Mouse (Mus musculus): Measurements from ENCODE around the gene Gm49358. TPM values are rescaled to one million over a fixed set of nuclear protein-coding genes. Genes with fewer than 3 reads are reported as not detected.

The Gm49358 gene
- polyA plus RNA-seq, 1 experiment: 2.1 TPM

DNA sequence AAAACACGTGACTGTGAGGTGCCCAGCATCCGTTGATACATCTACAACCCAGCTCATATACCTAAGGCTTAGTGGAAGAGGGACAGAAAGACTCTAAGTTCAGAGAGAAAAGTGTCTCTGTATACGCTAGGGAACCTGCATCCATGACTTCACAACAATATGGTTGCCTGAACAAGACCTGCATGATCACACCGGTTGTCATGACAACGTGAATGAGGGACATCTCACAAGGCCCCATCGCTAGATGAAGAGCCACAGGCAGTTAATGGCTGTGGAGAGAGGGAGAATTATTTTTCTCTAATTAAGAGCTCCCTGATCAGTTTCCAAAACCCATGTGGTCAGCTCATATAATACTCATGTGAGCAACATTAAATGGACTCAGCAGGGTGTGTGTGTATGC lies 88.4 kb downstream of the Gm49358 start:
- no peaks in the 10 kb centered on the region for H3K4me1 ChIP-seq (ENCODE audit: control insufficient read depth, insufficient read depth, low read length)
- no peak overlapping the region for H3K27ac ChIP-seq (ENCODE audit: insufficient read depth, low read length)
- no peak overlapping the region for H3K4me3 ChIP-seq (ENCODE audit: insufficient read depth, low read length)
- no peak for TF ChIP-seq POLR2A (IDR thresholded peaks at IDR 0.05; ENCODE audit: low read depth, low read length)

DNA sequence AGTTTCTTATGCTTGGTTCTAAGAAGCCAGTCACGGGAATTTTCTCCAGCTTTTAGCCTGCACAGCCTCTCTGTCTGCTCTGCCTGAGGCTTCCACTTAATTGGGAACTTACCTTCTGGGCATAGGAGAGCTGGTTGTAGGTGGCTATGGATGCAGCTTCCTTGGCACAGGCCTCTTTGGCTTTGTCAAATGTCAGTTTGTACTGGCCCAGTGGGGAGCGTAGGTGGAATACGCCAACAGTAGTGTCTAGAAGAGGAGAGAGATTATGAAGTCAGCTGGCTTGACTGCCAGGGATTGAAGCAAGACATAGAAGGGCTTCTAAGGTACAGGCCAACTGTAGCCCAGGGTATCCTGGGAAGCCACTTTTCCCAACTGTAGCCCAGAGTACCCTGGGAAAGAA lies 89.7 kb downstream of the Gm49358 start:
- TF ChIP-seq CTCF (IDR thresholded peaks at IDR 0.05; ENCODE audit: borderline replicate concordance, insufficient read depth, low read length) (no peak), POLR2A (IDR thresholded peaks at IDR 0.05; ENCODE audit: low read depth, low read length) (no peak)
- Histone ChIP-seq H3K4me3 (ENCODE audit: insufficient read depth, low read length) (no peak overlapping the region), H3K4me1 (ENCODE audit: control insufficient read depth, insufficient read depth, low read length) (no peaks in the 10 kb centered on the region), H3K27ac (ENCODE audit: insufficient read depth, low read length) (no peak overlapping the region)

GRCm38 (mm10) chr10:86860396-86860795 lies 96.6 kb downstream of the Gm49358 start:
- H3K27ac ChIP-seq (ENCODE audit: insufficient read depth, low read length): no peak overlapping the region
- no peaks in the 10 kb centered on the region for H3K4me1 ChIP-seq (ENCODE audit: control insufficient read depth, insufficient read depth, low read length)
- H3K4me3 ChIP-seq (ENCODE audit: insufficient read depth, low read length): no peak overlapping the region
- TF ChIP-seq CTCF (IDR thresholded peaks at IDR 0.05; ENCODE audit: borderline replicate concordance, insufficient read depth, low read length) (no peak), POLR2A (IDR thresholded peaks at IDR 0.05; ENCODE audit: low read depth, low read length) (no peak)

DNA sequence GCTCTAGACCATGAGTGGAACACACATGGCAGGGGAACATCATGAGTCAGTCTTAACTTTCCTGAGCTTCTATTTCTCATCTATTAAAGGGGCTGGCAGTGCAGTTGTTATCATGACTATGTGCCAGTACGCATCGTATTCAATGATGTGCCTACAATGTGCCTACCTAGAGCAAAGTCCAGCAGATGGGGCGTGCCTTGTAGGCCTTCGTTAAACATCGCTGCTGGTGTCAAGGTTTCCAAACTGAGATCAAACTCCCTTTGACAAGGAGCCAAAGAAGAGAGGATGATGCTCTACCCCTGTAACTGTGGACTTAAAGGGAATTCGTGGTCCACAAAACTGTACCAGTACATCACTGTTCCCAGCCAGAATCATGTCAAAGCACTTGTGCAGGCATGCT lies 98.7 kb downstream of the Gm49358 start:
- no peak for TF ChIP-seq POLR2A (IDR thresholded peaks at IDR 0.05; ENCODE audit: low read depth, low read length)
- TF ChIP-seq CTCF (IDR thresholded peaks at IDR 0.05; ENCODE audit: borderline replicate concordance, insufficient read depth, low read length): no peak
- Histone ChIP-seq H3K27ac (ENCODE audit: insufficient read depth, low read length) (no peak overlapping the region), H3K4me3 (ENCODE audit: insufficient read depth, low read length) (no peak overlapping the region), H3K4me1 (ENCODE audit: control insufficient read depth, insufficient read depth, low read length) (no peaks in the 10 kb centered on the region)

DNA sequence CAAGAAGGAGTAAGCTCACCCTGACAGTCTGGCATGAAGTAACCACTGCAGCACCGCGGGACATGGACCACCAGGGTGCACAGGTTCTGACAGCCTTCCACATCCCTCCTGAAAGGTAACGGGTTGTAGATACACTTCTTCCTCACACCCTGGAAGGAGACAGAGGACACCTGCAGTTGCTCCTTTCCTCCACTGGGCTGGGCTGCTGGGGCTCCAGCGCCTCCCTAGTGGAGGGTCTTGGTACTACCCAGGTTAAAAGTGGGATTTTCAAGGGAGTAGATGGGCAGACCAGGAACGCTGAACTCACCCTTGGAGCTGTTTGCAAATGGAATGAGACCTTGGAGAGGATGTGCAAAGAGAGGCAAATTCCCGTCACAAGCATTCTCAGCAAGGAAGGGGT lies 99.7 kb downstream of the Gm49358 start:
- TF ChIP-seq POLR2A (IDR thresholded peaks at IDR 0.05; ENCODE audit: low read depth, low read length): no peak
- no peak for TF ChIP-seq CTCF (IDR thresholded peaks at IDR 0.05; ENCODE audit: borderline replicate concordance, insufficient read depth, low read length)
- Histone ChIP-seq H3K4me1 (ENCODE audit: control insufficient read depth, insufficient read depth, low read length) (no peaks in the 10 kb centered on the region), H3K27ac (ENCODE audit: insufficient read depth, low read length) (no peak overlapping the region), H3K4me3 (ENCODE audit: insufficient read depth, low read length) (no peak overlapping the region)

DNA sequence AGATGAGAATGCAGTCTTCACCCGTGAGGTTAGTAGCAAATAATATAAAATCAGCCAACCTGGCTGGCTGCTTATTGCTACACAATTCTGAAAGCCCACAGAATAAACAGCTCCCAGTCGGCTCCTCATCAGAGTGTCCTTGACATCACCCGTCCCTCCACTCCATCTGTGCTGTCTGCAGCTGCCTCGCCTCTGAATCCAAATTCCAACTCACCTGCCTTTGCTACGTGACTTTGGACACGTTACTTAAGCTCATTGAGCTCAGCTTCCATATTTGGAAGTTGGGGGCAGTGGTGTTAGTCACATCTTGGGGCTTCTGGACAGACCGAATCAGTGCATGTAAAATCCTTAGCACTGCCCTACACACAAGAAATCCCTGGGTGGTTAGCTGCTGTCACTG lies 108.3 kb downstream of the Gm49358 start:
- H3K4me1 ChIP-seq (ENCODE audit: control insufficient read depth, insufficient read depth, low read length): no peaks in the 10 kb centered on the region
- no peak overlapping the region for H3K27ac ChIP-seq (ENCODE audit: insufficient read depth, low read length)
- no peak overlapping the region for H3K4me3 ChIP-seq (ENCODE audit: insufficient read depth, low read length)
- TF ChIP-seq POLR2A (IDR thresholded peaks at IDR 0.05; ENCODE audit: low read depth, low read length) (no peak), CTCF (IDR thresholded peaks at IDR 0.05; ENCODE audit: borderline replicate concordance, insufficient read depth, low read length) (no peak)

DNA sequence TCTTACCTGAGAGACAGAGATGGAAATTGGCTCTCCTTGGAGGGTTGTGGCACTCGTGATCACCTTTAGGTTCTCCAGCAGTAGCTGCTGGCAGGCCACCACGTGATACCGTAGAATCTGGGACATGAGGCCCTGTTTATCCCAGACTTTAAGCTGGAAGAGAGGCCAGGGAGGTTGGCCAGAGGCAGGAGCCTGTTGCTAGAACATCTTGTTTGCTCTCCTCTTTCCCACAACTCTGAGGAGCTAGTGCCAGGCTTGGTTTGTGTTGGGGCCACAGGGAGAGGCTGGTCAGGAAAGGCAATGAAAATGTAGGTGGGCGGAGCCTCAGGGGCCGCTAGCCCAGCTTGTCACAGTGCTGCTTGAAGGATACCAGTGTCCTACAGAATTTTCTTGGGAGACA lies 108.8 kb downstream of the Gm49358 start:
- no peaks in the 10 kb centered on the region for H3K4me1 ChIP-seq (ENCODE audit: control insufficient read depth, insufficient read depth, low read length)
- H3K27ac ChIP-seq (ENCODE audit: insufficient read depth, low read length): no peak overlapping the region
- H3K4me3 ChIP-seq (ENCODE audit: insufficient read depth, low read length): no peak overlapping the region
- TF ChIP-seq CTCF (IDR thresholded peaks at IDR 0.05; ENCODE audit: borderline replicate concordance, insufficient read depth, low read length): no peak
- TF ChIP-seq POLR2A (IDR thresholded peaks at IDR 0.05; ENCODE audit: low read depth, low read length): no peak

DNA sequence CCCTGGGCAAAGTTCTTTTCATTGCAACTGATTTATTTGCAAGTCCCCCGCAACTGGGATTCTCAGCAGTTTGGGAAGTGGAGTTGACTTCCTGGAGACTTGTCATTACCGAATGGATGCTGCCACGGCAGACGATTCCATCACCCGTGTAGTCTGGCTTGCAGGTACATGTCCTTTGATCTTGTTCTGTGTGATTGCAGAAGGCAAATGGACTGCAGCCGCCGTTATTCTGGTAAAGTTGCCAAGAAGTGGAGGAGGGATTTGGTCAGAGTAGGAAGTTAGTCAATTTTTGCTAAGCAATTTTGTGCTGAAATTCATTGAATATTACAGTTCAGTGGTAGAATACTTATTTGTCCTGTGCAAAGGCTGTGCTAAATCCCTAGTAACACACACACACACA lies 114.9 kb downstream of the Gm49358 start:
- Histone ChIP-seq H3K27ac (ENCODE audit: insufficient read depth, low read length) (no peak overlapping the region), H3K4me3 (ENCODE audit: insufficient read depth, low read length) (no peak overlapping the region), H3K4me1 (ENCODE audit: control insufficient read depth, insufficient read depth, low read length) (no peaks in the 10 kb centered on the region)
- TF ChIP-seq POLR2A (IDR thresholded peaks at IDR 0.05; ENCODE audit: low read depth, low read length): no peak
- no peak for TF ChIP-seq CTCF (IDR thresholded peaks at IDR 0.05; ENCODE audit: borderline replicate concordance, insufficient read depth, low read length)

GRCm38 (mm10) chr10:86880071-86880806 lies 116.5 kb downstream of the Gm49358 start:
- Histone ChIP-seq H3K4me1 (ENCODE audit: control insufficient read depth, insufficient read depth, low read length) (no peaks in the 10 kb centered on the region), H3K4me3 (ENCODE audit: insufficient read depth, low read length) (no peak overlapping the region), H3K27ac (ENCODE audit: insufficient read depth, low read length) (no peak overlapping the region)
- TF ChIP-seq POLR2A (IDR thresholded peaks at IDR 0.05; ENCODE audit: low read depth, low read length) (no peak), CTCF (IDR thresholded peaks at IDR 0.05; ENCODE audit: borderline replicate concordance, insufficient read depth, low read length) (no peak)

DNA sequence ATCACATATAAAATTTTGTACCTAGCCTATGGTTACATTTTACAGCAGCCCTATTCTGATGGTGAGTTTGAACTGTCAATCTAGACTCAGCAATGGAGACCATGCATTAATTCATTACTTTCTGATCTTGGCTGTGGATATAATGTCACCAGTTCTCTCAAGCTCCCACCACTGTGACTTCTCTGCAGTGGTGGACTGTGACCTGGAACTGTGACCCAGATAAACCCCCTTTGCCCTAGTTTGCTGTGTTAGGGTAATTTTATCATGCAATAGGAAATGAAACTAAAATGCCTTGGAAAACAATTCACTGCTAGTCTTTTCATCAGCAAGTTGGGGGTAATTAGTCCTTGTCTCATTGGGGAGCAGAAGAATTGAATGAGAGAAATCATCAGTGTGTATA lies 117.7 kb downstream of the Gm49358 start:
- no peak overlapping the region for H3K27ac ChIP-seq (ENCODE audit: insufficient read depth, low read length)
- H3K4me1 ChIP-seq (ENCODE audit: control insufficient read depth, insufficient read depth, low read length): no peaks in the 10 kb centered on the region
- no peak overlapping the region for H3K4me3 ChIP-seq (ENCODE audit: insufficient read depth, low read length)
- TF ChIP-seq POLR2A (IDR thresholded peaks at IDR 0.05; ENCODE audit: low read depth, low read length) (no peak), CTCF (IDR thresholded peaks at IDR 0.05; ENCODE audit: borderline replicate concordance, insufficient read depth, low read length) (no peak)

Other genes with a start within 250 kb of the Gm49358 start
- 1,488 and 1,495 TPM in 2 replicates for gene Hsp90b1, start 58.5 kb upstream of the Gm49358 start, polyA plus RNA-seq (2011; ENCODE audit: insufficient read length, low read depth, missing spikeins)
- gene Ttc41, start 58.2 kb upstream of the Gm49358 start, polyA plus RNA-seq (2011; ENCODE audit: insufficient read length, low read depth, missing spikeins): 1.1 and 1.9 TPM in 2 replicates
- gene Nt5dc3, start 15.0 kb downstream of the Gm49358 start, polyA plus RNA-seq (2011; ENCODE audit: insufficient read length, low read depth, missing spikeins): 14.7 and 15.4 TPM in 2 replicates
- gene Stab2, start 244.1 kb downstream of the Gm49358 start, polyA plus RNA-seq (2011; ENCODE audit: insufficient read length, low read depth, missing spikeins): not detected in 2 replicates